Mouse (Mus musculus) thymus, postnatal 25 days (tissue): ENCODE data around the gene Rgs8.

Experiments
- DNase-seq: peaks from one replicate; pipeline ENCODE4 v3.0.0; 2022

The Rgs8 gene

DNA sequence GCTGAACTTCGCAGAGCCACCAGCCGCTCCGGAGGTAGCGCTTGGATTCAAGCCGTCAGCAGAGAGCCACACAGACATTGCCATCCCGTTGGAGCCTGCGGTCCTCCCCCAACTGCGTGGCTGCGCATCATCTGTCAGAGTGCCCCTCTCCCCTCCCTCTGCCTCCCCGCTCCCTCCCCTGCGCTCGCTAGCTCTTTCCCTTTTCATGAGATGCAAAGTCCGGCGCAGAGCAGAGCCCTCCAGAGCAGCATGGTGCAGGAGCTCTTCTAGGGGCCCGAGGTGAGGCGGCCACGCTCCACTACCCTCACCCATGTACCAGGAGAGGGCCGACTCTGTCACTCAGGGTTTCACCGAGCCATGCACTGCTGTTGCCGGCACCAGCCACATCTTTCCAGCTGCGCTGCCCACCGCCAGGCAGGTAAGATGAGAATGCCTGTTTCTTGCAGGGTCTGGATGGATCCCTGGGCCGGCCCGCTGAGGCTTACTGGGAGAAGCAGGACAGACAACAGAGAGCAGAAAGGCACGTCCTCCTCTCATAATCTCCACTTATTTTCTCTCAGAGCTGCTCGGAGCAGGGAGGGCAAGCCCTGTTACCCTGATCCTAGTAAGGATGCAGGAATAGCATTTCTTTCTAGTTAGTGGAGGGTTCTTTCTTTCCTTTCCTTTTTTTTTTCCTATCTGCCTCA, at the start of gene Rgs8:
Gene Rgs8 (plus strand): TSS at position 88 of the 686 bp plus-strand sequence.
- no peak for DNase-seq

DNA sequence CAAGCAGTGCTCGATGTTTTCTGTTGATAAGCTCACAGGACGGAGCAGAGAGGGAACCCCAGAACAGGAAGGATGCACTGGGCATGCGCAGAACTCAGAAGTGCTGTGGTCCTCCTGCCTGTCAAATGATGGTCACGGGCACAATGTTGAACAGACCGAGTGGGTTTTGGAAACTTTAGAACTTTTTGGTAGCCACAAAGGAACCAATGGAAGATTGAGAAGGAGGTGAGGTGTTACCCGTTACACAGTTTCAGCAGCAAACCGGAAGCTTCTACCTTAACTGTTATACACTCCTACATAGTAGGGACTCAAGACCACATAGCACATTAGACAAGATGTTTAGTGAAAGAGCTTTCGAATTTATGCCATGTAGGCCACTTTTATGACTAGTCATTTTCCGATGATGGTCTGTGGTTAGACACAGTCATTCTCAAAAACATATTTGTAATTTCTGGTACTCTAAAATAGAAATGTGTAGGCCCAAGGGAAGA, 35.4 kb upstream of the Rgs8 start:
- peak; percentile 40 for DNase-seq

DNA sequence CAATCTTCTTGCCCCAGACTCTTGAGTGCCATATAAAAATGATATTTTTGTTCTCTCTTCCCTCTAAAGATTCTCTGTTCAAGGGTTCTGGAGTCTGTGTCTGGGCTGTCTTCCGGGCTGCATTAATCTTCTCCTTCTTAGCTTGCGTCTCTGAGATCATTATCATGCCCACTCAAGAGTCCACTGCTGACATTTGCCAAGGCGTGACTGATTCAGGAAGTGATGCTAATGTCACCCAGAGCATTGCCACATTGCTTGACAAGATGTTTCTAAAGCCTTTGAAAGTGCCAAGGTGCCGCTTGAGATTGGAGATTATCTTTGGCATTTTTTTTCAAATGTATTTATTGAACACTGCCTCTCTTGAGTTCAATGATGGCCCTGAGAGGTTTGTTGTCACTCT, 29.8 kb upstream of the Rgs8 start:
- DNase-seq, result no peak

DNA sequence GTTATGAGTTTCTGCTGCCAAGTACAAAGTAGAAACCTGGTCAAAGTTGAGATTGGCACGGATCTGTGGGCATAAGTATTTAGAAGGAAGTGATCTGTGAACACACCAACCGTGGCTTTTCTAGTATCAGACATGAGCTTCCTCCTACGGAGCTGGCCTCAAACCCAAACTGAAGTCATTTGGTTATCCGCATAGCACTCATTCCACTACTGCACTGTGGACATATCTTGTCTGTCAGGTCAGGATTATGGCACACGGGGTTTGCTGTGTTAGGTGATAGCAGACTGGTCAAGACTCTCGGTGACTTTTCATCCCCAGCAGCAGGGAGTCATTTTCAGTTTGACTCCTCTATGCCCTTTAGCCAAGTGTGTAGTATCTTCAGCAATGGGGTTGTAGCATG, 20.1 kb upstream of the Rgs8 start:
- DNase-seq, result no peak

DNA sequence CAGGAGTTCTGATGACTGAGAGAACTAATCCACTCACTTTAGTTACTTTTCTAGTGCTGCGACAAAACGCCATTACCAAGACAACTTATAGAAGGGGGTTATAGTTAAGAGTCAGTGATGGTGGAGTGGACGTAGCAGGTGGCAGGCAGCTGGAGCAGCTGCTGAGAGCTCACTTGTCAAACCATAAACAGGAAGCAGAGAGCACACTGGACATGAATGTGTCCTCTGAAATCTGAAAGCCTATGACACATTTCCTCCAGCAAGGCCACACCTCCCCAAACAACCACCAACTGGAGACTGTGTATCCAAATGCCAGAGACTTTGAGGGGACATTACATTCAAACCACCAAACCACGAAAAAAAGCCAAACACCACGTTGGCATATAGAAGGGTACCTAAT, 17.8 kb upstream of the Rgs8 start:
- DNase-seq, result no peak

DNA sequence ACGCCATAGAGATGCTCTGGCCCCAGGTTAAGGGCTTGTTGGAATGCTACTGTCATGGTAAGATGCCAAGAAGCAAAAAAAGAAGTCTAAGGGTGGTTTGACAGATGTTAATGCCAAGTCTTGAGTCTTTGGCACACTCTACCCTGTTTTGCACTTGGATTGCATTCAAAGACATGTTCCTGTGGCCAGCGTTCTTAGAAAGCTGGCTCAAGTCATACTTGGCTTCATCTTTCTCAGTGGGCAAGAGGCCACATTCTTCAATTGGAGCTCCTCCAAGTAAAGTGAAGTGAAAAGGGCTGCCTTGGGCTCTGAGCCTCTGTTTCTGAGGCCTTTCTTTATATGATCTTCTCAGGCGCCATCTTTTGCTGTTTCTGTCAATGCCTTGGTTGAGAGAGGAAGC, 17.3 kb upstream of the Rgs8 start:
- no peak for DNase-seq

DNA sequence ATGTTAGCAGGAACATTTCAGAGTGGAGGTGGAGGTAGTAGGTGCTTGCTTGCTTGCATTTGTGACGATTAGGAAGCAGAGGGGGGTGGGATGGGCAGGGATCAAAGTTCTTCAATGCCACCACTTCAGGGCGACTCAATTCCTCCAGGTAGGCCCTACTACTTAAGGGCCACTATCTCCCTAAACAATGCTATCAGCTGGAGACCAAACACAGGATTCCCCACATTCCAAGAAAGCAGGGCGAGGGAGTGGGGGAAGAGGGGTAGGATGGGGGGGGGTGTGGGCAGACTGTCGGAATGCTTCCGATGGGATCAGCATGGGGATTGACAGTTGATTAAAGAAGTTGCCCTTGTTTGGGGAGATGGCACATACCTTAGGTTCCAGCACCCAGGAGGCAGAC, 16.0 kb upstream of the Rgs8 start:
- no peak for DNase-seq

DNA sequence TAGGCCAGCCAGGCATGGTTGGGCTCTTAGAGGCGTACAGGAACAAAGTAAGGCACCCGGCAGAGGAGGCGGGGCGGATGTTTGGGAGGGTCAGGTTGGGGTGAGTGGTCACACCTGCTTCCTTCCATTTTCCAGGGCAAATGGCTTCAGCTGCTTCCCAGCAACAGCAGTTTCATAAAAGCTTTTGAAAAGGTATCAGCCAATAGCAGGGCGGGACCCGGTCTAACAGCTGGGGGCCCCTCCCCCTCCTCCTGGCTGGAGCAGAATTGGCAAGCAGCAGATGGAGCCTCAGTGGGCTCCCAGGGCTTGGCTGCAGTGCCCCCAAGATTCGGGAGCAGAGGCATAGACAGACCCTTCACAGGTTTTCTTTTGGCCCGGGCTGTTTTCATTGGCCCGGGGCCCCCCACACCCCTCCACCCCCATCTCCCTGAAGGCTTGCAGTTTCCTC, 11.3 kb upstream of the Rgs8 start:
- peak; percentile 8 for DNase-seq

DNA sequence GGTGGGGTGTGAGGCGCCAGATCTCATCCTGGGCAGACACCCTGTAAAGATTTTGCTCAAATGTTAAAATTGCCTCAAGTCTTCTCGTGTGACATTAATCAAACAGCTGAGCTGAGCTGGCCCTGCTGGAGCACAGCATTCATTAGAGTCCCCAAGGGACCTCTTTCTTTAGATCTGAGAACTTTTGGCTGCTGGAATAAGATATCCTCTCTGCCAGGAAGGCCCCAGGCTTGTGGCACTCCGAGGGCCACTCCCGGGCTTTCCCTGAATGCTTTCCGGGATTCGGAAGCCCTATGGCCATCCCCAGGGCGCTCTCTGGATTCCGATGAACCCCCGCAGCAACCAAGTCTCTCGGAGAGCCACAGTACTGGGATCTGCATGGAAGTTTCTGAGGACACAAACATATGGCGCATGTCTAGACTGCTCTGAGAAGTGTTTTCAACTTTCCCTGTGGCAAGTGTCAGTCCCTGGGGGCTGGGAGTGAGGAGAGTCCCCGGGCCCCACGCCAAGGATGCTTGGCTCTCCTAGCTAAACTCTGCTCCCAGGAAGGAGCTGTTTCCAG, 10.8 kb upstream of the Rgs8 start:
- no peak for DNase-seq

DNA sequence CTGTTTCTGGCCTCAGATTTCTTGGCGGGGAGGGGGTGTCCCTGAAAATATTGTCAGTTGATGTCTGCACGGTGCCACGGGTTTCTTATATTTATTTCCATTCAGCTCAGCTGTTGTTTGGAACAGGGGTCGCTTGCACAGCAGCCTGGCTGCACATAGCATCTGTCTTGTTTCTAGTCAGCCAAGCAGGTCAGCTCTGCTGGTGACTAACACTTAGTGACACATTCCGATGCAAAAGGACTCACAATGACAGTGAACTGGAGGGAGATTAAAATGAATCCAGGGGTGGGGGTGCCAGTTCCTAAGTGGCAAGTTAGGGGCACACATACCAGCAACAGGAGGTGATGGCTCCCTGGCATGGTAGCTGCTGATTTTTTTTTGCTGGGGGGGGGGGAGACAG, 849 bp downstream of the Rgs8 start:
- DNase-seq, result no peak

DNA sequence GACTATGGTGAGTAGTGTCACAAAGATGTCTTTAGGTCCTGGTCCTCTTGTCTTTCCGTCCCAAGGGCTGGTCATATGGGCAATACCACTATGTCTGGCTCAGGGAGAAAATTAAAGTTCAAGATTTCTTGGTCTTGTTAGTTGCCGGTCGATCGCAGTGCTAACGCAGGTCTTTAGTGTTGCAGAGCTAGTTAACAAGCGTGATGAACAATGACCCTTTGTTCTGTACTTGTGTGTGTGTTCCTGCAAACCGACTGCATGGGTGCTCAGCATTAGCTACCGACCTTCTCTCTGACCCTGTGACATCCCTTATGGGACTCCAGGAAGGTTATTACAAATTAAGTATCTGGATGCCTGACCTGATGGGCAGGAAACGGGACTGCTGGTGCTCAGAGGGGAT, 6.8 kb downstream of the Rgs8 start:
- DNase-seq, result no peak

DNA sequence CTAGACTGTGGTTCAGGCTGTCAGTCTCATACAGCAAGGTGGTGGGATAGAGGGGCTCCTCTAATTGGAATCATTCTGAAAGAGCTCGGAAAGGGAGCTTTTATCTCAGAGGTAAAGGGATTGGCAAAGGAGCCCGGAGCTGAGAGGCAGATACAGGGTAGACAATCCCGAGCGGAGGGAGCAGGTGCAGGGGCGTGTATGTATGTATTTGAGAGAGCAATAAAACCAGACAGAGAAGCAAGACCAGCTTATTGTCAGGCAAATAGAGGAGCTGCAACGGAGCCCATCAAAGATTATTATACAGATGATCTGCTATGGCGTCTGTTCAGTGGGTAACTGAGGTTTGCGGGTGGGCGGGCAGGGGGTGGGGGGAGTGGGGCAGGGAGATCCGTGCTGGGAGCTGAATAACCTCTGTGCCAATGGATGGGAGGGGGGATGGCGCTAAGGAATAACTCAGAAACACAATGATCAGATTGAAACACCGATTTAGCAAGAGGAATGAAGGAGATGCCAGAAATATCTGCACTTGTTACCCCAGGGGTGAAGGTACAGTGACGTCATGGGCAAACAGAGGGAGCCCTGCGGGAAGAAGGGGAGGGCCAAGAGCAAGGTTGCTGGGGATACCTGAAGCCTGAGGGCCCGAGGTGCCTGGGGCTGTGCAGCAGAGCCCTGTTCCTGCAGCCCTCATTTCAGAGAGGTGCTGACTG, 8.3 kb downstream of the Rgs8 start:
- DNase-seq, result no peak

DNA sequence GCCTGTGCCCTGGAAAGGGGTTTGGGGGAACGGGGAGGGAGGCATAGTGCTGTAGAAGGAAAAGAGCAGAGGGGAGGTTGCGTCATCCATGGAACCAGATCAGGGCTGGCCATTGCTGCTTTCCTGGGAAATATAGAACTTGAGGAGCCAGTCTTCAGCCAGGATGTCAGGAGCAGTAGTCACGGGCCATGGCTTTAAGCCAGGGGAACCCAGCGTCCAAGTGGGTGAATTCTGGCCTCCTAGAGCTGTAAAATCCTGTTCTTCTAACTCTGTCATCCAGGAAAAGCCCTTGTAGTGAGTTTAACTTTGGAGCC, 8.8 kb downstream of the Rgs8 start:
- DNase-seq, result no peak

DNA sequence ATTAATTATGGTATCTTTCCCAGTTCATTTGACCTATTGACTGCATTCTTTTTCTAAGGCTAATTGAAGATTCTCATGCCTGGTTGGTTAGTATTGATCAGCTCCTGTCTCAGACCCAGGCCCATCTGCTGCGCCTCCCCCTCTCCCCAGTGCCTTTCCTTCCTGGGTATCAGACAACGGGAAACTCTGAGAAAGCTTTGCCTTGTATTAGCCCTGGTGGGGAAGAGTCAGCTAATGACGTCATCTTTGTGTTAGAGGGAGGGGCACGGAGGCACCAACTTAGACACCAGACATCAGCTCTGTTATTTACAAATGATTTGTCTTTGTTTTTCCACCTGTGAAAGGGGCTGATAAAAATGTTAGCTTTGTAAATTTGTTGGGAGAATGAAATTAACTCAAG, 9.5 kb downstream of the Rgs8 start:
- DNase-seq, result no peak

DNA sequence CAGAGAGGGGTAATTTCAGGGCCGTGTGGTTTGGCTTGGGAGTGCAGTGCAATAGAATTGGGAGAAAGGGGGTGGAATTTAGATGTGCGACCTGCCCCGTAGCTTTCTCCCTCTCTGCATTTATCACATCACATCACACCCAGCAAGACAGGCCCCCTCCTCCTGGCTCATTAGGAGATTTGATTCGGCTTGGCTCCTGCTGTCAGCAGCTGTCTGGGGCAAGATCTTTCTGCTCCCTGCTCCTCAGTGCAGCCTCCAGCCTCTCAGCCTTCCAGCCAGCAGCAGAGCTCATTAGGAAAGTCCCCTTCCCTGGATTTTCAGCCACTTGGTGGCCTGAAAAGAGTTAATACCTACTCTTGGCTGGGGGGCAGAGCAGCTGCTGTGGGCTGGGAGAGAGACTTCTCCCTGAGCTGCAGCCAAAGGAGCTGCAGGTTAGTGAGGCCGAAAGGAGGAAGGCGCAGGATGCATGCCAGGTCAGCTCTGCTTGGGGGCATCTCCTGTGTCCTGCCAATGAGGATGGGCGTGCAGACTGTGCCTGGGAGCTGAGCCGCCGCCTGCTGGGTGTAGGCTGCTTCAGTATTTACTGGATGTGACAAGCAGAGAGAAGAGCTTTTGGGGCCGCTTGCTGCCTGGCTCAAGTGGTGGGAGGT, 12.4 kb downstream of the Rgs8 start:
- DNase-seq, result no peak

DNA sequence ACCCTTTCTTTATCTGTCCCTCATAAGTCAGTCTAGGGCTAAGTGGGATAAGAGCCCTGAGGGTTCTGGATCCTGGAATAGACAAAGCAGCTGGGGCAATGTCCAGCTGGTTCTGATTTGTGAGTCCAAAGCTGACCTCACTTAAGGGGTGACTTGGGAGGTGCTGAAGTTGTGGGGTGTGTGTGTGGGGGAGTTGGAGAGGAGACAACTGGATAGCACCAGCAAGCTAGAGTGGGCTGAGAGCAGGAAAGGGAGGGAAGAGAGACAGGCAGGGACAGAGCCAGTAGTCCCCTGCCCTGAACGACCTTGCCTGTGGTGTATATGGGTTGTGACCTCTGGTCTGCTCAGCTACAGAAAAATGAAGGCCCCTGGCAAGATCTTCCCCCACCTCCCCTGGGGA, 13.4 kb downstream of the Rgs8 start:
- DNase-seq, result no peak

DNA sequence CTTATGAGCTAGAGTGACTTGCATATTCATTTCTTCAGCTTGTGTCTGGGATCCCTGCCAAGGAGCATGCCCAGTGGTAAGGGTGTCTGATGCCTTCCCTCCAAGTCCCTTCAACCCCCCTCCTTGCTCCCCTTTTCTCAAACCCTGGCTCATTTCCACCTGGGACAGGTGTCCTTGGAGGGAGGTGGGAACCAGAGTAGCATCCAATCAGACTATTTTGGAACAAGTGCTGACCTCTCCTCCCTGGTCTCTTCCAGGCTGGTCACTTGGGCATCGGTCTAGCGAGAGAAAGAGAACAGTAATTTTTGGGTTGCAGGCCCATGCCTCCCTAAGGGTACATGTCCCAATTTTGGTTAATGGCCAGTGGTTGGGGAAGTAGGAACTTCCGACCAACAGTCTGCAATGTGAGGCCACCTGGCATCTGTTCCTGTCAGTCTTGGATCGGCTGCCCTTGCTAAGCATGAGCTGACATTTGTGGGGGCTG, 14.5 kb downstream of the Rgs8 start:
- no peak for DNase-seq

DNA sequence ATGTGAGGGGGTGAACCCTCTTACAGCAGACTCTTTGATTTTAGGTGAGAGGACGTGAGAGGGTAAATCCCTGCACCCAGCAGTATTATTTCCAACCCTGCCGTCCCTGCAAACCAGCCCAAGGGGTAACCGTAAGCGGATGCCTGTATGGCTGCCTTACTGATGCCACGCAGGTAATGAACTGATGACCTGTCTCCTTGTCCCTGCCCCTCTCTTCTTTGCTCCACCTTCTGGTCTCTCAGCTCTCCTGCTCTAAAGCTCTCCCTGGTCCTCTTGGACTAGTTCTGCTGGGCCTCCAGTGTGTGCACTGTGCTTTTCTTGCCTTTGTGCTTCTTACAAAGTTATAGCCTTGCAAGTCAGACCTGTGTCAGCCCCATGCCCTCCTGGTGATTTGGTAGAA, 15.0 kb downstream of the Rgs8 start:
- DNase-seq, result no peak

DNA sequence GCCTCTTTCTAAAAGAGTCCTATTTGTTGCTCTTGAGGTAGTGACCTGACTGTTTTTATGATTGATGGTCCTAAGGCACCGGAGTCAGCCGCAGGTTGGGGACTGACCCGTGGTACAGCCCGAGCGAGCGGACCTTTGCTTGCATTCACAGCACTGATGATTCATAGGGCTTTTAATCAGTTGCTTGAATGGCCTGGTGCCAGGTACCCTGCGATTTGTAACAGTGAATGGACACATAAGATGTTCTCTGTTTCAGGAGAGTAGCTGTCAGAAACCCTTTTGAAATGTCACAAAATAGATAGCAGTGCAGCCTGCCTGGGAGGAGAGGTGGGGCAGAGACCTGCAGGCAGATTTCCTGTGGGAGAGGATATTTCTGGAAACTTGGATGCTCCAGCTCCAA, 16.3 kb downstream of the Rgs8 start:
- no peak for DNase-seq

DNA sequence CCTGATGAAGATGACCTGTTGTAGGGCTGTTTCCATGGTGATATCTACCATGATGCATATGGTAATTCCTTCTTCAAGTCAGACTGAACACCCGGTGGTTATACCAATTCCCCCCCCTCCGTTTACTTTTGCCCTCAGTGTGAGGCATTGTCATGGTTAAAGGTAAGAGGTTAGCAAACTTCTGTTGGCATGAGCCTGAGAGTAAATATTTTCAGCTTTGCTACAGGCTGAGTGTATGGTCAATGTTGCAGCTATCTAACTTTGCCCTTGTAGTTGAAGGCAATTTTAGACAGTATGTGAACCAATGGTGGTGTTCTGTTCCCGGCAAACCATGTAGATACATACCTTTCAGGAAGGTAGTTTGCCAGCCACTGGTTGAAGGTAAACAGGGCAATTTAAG, 16.9 kb downstream of the Rgs8 start:
- no peak for DNase-seq

DNA sequence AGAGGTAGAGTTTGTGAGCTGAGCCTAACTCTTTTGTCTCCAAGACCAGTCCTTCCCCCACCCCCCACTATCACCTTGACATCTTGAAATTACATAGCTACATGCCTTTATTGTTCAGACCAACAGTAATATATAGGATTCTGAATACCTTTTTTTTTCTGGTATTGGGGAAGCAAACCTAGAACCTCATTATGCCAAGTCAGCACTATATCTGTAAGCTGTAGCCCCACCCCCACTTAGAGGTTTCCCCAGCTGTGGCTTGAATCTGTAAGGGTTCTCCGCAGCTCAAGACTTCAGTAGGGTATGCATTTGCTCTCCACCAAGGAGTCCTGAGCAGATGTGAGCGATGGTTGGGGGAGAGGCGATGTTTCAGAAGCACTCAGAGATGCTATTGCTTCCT, 18.5 kb downstream of the Rgs8 start:
- no peak for DNase-seq

DNA sequence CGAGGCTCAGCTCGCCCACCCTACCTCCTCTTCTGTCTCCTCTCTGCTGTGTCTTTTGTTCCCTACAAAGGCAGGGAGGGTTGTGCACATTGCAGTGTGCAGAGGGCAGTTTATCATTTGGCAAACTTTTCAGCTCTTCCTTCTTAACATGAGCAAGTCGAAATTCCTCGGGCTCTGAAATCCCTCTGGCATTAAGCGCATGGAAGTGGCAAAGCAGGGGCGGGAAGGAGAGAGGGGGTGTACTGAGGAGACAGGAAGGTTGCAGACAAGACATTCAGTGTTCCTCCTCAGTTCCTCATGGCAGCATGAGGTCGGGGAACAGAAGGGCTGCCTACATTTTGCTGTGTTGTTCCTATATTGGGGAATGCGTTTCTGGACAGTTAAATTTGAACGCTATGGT, 19.9 kb downstream of the Rgs8 start:
- no peak for DNase-seq

DNA sequence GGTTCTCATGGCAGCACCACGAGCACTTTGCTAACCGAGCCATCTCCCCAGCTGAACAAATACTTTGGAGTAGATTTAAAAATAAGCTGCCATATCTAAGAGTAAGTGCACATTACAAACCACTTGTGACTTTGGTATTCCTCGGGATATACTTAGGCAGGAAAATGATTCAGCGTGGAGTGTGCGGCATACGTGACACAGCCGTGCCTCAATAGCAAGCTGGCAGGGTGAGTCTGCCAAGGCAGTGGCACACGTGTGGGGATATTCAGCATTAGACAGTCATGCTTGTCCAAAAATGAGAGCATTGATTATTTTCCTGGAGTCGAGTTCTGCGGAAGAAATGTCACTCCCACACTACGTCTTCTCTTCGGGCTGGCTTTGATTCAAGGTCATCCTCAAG, 21.1 kb downstream of the Rgs8 start:
- DNase-seq, result no peak

DNA sequence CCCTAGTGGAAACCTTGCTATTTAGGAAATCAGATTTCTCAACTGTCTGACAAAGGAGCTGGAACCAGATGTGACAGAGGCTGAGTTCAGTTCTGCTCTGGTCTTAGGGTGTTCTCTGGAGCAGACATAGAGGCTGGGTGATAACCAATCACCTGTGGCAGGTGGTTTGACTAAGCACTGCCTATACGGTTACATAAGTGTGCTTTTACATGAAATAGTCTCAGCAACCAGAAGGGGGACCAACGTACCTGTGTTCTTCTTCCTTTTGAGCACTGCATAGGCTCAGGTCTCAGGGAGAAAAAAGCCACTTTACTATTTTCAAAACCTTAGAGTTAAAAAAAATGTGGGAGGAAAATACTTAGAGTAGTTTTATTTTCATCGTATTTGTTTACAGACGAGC, 22.8 kb downstream of the Rgs8 start:
- no peak for DNase-seq
